Mouse (Mus musculus): ENCODE measurements around the gene Rnf167.

- TF ChIP-seq MYOG (IDR thresholded peaks at IDR 0.05; ENCODE audit: control insufficient read depth, extremely low read depth, insufficient read length) (no peak), CTCF (IDR thresholded peaks at IDR 0.05; ENCODE audit: control insufficient read depth, insufficient read depth, insufficient read length) (no peak), CEBPB (IDR thresholded peaks at IDR 0.05; ENCODE audit: low read depth) (no peak), FOSL1 (IDR thresholded peaks at IDR 0.05; ENCODE audit: insufficient read depth, low read length, poor library complexity, severe bottlenecking) (no peak), USF1 (IDR thresholded peaks at IDR 0.05; ENCODE audit: low read depth) (no peak)
These were observed 31.5 kb downstream of the Rnf167 start for GRCm38 (mm10) chr11:70678576-70678975.
